Mouse (Mus musculus): ENCODE measurements around the gene Gmds.

DNA sequence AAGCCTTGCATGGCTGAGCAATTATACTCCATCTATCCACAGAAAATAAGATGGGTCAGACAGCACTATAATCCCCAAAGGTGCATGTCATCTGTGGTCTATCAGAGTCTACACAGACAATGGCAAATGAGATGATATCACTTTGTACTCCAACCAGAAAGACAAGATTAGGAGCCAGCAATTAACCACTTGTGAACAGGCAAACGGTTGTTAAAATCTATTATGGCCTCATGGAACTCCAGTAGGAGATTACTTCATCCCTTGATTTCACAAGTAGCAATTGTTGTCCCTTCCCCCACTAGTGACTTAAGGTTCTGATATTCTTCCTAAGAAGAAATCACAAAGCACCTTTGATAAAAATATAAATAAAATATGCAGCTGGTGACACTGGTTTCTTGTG, 220.2 kb downstream of the Gmds start:
- TF ChIP-seq CHD2 (IDR thresholded peaks at IDR 0.05; ENCODE audit: low read depth, low read length) (no peak), MAFK (IDR thresholded peaks at IDR 0.05; ENCODE audit: insufficient read depth, low read depth, low read length) (no peak)

Measured in ES-E14 (cell line).